Mouse (Mus musculus): ENCODE data around the gene Msi2.

Gene Msi2

DNA sequence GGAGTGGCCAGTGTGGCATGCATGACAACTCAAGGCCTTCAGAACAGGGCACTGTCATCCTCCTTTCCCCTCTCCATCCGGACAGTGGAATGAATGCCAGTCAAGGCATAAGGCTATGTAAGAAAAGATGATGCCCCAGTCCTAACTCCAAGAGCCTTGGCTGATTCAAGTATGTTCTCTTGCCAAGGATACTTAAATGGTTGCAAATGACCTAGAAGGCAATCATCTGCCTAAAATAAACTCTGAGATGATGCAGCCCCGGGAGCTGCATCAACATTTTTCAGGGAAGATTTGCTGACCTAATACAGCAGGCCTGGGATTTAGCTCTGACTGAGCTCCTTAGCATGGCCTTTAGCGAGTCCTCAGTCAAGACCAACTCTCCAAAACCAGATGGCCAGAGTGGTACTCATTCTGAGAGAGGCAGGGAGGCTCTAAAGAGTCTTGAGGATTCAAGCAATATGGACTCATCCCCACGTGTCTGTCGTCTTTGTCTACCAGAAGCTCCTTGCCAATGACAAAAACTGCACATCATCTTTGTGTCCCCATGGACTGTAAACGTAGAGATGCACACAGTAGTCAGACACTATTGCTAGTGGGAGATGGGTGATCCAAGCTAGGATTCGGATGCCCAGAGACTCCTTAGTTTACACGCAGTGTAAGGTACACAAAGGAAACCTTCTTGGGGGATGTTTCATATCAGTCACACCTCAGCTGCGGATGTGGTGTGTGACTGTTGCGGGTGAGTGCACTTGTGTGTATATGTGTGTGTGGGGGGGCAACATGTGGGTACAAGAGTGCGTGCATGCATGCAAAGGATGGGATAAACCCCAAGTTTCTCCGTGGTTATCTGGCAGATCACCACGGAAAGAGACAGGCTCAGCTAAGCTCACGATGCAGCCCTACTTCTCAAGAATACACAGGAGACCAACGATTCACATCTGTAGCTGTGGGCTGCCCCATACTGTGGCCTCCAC, 176.4 kb downstream of the Msi2 start:
- no peak for DNase-seq (ENCODE audit: low spot score in 2 of 2)

DNA sequence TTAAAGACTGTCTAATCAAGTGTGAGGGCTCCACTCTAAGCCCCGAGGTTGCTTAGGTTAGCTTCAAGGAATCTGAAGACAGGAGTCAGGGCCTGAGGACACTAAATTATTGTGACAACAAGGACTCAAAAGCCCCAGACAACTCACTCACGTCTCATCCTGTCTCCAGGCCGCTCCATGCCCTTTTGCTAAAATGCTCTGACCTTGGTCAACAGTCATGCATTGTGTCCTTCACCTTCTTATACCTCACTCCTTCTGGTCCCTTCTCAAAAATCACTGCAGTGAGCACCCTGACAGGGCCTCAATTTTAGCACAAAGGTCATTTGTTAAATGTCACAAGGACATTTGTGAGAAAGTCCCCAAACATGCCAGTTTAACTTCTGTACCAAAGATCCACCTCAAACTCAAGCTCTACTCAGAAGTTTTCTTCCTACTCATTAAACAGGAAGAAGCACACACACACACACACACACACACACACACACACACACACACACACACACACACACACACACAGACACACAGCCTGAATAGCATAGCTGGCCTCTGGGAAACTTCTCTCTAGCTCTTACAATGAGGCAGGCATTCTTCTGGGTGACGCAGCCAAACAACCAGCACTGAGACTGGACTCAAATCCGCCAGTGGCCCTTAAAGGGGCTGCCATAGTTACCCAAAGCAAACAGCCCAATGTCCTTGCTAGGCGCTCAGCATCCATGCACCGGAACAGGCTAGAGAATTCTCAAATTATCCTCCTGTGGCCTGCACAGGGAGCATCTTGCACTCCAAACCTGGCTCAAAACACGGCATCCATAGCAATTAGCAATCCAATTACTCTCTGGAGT, 178.5 kb downstream of the Msi2 start:
- no peak for DNase-seq (ENCODE audit: low spot score in 2 of 2)

DNA sequence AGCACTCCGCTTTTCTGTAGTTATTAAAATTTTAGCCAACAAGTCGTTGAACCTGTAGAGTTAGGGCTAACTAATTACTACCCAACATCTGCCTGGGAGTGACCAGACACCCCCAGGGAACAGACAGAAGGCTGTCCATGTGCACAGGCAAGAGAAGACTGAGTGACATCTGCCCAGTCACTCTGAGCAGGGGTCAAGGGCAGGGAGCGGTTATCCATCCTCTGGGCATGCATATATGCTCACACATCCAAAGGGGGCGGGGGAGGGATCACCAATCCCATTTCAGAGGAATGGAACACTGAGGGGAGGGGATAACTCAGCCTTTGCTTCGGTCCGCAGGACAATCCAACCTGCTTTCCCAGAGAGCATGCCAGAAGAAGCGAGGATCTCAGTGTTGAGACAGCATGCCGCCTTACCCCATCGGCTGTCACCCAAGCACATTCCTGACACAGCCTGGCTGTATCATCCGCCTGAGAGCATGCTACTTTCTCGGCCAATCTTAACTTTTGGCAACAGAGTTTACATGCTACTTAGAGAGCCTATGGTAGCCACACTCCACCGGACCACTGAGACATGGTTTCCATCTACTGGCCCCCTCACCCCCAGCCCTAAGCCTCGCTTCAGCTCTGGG, 179.5 kb downstream of the Msi2 start:
- no peak for DNase-seq (ENCODE audit: low spot score in 2 of 2)

DNA sequence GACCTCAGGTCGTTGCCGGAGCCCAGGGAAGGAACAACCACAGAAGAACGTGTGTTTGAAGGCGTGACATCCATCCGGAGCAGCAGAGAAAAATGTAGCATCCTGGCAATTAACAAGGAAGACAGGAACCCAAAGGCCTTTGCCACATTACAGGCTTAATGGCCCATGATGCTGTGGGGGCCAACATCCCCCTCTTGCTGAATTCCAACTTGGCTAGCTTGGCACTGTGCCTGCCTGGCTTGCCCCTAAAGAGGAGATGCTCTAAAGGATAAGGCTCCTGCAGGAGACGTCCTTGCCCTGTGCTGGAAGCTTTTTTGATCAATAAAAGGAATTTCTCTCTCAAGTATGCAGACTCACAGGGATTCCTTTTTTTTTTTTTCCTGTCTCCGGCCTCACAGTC, 181.0 kb downstream of the Msi2 start:
- DNase-seq (ENCODE audit: low spot score in 2 of 2), result no peak

DNA sequence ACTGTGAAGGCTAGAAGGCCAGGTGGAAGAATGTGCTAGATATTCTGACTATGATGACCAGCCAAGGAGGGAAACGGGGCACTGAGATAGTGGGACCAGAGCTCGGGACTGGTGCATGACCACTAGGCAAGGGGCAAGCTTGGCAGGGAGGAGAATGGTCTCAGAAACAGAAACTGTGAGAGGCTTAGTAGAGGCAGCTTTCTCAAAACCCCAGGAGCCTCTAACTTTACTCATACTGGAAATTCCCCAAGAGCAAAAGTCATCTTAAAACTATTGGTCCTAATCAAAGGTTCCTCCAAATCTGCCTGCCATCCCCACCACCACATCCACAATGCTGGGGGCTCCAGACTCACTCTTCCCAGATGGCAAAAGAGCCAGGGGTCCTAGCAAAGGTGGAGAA, 181.5 kb downstream of the Msi2 start:
- DNase-seq (ENCODE audit: low spot score in 2 of 2), result no peak

DNA sequence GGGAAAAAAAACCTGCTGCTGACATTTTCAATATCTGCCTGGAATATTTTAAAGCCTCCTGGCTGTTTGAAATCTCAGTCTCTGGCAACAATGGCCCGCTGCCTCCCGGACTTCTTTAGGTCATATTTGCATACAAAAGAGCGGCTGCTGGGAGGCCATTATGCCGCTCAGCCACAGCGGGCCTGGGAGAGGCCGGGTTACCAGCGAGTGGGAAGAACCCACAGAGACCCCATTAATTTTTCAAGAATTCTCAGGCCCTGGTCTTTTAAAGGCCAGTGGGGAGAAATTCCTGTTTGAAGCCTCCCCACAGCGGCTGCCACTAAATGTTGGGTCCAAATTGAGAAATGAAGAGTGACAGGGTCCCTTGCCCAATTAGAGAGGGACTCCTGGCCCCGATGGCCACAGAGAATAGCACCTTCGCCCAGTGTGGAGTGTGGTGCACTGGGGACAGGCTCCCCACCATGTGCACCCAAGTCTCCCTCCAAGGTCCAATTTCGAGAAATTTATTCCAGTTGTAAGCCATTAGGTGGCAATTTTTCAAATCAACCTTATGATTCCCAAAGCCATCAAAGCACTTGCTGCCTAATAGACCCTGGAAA, 183.9 kb downstream of the Msi2 start:
- no peak for DNase-seq (ENCODE audit: low spot score in 2 of 2)

DNA sequence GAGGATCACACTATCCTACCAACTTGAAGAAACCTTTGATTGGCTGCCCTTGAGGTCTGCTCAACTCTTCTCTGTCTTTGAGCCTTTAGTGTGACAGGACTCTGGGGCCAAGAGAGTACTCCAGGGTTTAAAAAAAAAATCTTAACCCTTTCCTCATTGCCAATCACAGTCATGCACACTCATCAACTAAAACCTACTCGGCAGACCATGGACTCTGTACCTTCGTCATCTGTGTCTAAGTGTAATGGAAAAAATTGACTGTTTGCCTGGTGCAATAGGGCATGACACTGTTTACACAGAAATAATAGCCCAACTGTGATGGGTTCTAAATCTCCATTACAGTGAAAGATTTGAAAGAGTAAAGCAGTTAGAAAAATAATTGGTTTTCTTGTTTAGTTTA, 186.3 kb downstream of the Msi2 start:
- no peak for DNase-seq (ENCODE audit: low spot score in 2 of 2)

DNA sequence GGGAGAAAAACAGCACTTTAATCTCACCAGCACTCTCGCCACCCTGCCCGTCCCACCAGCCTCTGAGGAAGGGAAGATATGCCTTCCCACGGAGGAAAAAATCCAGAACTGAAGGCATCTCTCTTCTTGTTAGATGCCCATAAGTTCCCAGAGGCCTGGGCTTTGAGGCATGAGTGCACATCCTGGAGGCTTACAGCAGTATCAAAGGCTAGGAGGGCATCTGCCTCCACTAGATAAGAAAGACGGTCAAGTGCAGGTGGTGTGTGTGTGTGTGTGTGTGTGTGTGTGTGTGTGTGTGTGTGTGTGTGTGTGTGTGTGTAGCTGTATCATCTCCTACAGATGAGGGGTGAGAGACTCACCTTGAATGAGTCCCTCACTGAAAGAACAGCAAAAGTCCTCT, 188.3 kb downstream of the Msi2 start:
- no peak for DNase-seq (ENCODE audit: low spot score in 2 of 2)

DNA sequence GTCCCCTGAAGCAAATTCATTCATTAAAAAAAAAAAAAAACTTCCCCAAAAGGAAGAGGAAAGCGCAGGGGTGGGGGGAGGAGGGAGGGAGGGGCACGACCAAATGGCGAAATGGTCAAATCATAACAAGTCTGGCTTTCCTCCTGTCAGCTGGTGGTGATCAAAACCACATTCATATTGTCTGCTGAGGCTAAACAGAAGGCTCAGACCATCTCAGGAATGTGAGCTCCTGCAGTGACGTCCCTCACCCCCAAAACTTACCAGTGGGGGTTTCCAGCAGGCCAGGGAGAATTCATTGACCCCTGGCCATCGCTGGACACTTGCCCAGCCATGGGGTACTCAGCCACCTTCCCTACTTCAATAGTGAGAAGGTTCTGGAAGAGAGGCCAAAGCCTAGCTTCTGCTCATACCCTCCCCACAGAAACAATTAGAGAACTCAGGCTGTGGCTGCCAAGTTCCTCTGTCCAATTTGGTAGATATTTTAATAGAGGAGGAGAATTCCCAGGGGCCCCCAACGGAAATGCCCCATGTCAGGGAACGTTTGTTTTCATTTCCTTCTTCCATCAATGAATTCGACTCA, 189.7 kb downstream of the Msi2 start:
- no peak for DNase-seq (ENCODE audit: low spot score in 2 of 2)

DNA sequence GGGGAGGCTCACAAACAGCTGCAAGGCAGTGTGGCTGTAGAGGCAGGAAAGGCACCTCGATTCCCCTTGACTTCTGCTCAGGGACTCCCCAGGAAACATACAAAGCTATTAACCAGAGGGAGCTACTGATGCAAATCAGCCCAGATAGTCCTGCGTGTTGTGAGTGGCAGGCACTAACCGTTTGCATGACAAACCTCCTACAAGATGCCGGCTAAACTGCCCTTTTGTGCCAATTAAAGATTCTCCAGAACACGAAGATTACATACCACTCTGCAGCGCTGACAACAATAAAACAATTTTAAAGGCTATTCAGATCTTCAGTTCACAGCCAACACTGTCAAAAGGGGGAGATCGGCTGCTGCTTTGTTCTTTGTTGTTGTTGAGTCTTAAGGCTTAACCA, 191.6 kb downstream of the Msi2 start:
- no peak for DNase-seq (ENCODE audit: low spot score in 2 of 2)

DNA sequence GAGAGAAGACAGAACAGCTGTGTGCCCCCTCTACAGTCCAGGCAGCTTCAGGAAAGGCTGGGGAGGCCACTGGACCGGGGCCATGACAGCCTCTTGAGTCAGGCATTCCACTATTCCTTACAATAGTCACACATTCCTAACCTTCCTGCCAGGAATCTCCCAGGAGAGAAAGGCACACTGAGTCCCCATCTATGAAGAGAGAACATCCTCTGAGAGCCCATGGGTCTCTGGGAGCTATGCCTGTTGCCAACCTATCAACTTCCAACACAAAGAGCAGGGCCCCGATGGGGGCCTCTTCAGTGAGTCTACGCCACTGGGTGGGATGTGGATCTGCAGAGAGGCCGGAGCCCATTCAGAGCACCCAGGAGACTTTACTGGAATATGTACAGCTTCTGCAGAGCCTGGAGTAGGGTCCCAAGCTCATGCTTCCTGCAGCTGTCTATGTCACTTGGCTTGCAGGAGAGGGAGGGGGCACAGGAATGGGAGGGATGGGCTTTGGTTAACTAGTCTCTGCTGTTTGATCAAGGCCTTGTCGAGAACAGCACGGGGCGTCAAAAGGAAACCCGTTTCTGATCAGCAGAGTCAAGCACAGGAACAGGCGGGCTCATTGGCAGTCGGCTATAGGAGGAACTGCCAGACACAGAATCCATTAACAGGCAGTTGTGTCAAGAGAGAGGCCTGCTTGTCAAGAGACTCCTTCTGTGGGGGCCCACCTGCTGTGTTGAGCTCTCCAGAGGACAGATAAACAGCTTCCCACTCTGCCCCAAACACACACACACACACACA, 193.3 kb downstream of the Msi2 start:
- no peak for DNase-seq (ENCODE audit: low spot score in 2 of 2)

DNA sequence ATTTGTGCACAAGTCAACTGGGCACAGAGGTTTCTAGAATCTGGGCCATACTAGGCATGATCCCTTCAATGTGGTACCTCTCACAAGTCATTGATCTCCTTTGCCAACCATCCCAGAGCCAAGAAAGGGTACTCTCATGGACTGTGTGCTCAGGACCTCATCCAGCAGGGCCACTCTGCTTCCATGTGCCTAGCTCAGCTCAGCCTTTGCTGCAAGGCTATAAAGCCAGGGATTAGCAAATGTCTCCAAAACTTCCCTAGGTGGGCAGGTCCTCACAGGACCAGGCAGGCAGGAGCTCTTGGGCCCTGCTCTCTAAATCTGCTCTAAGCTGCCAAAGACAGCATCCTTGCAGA, 193.9 kb downstream of the Msi2 start:
- no peak for DNase-seq (ENCODE audit: low spot score in 2 of 2)

DNA sequence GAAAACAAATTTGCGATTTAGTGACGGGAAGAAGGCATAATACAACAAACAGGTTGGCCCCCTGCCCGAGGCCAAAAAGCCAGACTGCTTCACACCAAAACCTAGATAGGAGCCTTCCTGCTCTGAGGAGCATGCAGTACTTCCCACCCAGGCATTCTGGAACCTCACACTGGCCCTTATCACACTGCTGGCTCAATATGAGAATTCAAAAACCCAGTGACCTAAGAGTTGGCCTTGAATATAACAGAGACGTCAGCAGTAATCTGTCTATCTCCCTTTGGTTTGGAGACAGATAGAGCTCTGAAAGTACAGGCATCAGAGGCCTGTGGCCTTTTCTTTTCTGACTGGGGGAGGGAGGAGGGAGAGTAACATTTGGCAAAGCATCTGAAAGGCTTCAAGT, 194.4 kb downstream of the Msi2 start:
- DNase-seq (ENCODE audit: low spot score in 2 of 2), result no peak

DNA sequence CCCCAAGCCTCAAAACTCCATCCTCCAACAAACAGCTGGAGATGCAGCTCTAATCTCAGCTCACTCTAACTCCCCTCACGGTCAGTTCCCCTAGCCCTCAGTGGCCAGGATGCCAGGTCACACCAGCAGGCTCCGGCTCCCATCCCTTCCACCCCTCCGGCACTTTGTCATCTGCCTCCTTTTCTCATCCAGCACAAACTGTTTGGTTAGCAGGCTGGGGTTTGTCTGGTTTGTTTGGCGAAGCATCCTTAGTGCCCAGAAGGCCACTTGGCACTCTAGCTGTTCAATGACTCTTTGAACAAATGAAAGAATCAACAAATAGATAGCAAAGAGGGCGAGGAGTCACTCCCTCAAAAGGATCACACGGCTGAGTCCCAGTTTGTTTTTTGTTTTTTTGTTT, 194.8 kb downstream of the Msi2 start:
- DNase-seq (ENCODE audit: low spot score in 2 of 2), result no peak

DNA sequence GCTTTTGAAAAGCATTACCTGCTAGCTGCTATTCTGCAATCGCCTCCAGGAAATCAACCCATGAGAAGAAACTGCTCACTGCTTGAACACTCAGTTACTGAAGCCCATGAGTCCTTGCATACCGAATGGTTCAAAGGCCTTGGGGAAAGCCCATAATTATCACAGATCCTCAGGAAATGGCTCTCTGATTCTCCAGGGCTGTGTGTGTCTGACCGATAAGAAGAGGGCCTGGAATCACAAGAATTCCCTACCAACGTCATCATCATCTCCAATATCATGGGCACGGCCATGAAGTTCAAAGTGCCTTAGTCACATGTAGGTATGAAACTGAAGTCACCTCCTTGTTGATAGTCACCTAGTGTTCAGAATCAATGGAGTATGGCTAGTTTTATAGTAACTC, 196.2 kb downstream of the Msi2 start:
- DNase-seq (ENCODE audit: low spot score in 2 of 2), result no peak

DNA sequence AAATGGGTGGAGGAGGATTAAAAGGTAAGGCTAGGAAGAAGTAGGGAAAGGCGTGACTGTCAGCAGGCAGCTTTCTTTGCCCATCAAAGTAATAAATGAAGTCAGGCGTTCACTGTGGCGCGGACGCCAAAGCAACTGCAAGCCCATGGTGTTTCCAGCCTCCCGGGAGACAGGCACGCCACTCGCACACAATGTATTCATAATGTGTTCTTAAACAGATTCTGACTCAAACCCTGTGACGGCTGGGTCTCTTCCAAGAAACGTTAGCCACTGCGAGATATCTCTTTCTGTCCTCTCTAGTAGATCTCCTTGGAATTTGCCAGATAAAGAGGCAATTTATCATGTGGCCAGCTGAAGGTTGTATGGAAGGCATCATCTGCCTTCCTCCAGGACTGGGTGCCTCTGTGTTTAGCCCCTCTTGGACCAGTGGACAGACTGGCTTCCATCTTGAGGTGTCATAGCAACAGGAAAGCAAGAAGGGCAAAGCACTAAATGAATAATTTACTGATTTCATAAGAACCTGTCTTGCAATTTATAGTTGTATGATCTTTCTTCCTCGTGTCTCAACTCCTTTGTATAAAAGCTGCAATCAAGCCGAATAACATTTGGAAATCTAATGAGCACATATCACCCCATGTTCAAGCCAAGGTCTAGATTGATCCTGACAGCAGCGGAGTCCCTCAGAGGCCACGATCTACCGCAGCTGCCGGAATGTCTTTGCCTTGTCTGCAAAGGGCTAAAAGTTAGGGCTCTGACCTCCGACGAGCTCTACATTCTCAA, 197.2 kb downstream of the Msi2 start:
- DNase-seq (ENCODE audit: low spot score in 2 of 2), result no peak

DNA sequence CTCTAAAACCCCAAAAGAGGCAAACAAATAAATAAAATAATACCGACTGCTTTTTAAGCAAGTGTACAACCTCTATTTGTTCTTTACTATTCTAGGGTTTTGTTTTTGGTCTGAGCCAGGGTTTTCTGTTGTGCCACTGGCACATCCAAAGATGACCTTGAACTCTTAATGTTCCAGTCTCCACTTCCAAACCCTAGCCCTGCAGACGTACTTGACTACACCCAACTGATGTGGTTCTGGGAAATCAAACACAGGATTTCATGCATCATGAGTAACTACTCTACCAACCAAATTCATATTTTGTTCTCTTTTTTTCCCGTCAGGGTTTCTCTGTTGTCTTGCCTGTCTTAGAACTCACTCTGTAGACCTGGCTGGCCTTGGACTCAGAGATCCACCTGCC, 200.0 kb downstream of the Msi2 start:
- DNase-seq (ENCODE audit: low spot score in 2 of 2), result no peak

DNA sequence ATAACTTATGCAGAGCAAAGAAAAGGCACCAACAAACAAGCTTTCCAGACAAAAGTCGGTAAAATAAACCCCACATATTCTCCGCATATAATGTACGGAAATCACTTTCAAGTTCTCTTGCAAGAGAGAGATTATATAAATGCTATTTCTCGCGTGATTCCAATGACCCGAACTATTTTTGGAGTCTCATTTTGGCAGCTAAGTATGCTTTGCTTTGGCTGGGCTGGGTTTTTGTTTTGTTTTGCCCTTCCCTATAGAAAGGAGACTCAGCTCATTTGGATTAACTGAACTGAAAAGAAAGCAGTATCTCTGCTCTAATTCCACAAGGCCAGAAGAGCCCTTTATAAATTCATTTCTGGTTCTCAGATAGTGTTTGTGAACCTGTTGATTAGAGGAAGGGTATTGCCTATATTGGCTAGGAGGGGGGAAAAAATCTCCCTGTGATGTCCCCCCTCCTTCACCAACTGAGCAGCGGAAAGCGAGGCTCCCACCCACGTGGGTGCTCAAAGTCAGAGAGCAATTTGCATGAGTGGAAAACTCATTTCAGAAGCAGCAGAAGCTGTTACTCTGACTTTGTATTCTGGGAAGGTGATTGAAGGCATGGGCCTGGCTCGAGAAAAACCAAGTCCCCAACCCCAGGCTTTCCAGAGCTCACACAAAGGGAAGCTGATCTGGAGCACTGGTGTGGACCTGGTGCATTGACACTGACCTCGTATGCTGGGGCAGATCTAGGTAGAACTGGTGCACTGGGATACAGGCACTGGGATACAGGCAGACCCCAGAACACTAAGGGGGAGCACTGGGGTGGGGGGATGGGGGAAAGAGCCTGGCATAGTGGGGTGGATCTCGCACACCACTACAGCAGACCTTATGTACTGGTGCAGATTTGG, 201.5 kb downstream of the Msi2 start:
- no peak for DNase-seq (ENCODE audit: low spot score in 2 of 2)
